Mouse (Mus musculus): ENCODE results near the gene Ciart.

DNA sequence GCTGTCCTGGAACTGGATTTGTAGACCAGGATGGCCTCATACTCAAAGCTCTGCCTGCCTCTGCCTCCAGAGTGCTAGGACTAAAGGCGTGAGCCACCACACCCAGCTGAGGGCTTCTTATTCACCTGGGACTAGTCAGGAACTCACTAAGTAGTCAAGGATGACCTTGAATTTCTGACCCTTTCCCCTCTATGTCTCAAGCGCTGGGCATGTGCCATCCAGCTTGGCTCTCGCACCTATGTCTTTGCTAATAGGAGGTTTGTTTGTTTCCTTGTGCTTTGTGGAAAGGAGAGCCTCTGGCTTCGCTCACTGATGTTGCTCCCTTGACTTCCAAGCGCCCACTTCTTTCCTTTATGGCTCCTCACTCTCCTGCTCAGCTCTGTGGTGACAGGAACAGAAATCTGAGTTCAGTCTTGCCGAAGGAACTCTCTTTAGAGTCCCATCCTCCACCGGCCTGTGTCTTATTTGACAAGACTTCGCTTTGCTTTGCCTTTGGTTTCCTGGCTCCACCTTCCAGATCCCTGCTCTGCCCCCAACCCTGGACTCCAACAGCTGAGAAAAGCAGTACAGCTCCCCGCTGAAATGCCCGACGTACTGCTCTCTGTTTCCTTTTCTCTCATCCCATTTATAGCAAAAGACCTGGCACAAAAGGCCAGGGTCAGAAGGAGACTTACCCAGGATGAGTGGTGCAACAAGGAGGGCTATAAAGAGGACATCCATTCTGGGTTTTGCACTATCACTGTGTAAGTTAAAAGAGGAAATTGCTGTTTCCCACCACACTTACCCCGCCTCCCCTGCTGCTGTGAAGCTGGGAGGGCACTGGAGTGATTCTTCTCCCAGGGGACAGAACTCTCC lies 9.4 kb upstream of the Ciart start, which contains the start of gene BC028528:
- TF ChIP-seq CTCF (IDR thresholded peaks at IDR 0.05; ENCODE audit: insufficient read depth, low read length) (no peak), POLR2A (IDR thresholded peaks at IDR 0.05; ENCODE audit: borderline replicate concordance, extremely low read depth, low read depth, low read length) (peak; percentile 66; the same call in 1 of the 2 replicates)

Measured in lung, adult 2 months (tissue).